Mouse (Mus musculus) spleen, adult 12 weeks (tissue): ENCODE results near the gene Nipsnap2.
A peak's percentile ranks its signal among the peaks of the same experiment; 100 is the strongest.
"Not testable (repeated sequence)": the region's sequence is repeated elsewhere in the genome, so short reads cannot be mapped to it uniquely, and the experiment has no call there.

Experiments used
- DNase-seq: peaks from one replicate; pipeline ENCODE4 v3.0.0; 2022; ENCODE audit warnings: low spot score

Nipsnap2 gene

DNA sequence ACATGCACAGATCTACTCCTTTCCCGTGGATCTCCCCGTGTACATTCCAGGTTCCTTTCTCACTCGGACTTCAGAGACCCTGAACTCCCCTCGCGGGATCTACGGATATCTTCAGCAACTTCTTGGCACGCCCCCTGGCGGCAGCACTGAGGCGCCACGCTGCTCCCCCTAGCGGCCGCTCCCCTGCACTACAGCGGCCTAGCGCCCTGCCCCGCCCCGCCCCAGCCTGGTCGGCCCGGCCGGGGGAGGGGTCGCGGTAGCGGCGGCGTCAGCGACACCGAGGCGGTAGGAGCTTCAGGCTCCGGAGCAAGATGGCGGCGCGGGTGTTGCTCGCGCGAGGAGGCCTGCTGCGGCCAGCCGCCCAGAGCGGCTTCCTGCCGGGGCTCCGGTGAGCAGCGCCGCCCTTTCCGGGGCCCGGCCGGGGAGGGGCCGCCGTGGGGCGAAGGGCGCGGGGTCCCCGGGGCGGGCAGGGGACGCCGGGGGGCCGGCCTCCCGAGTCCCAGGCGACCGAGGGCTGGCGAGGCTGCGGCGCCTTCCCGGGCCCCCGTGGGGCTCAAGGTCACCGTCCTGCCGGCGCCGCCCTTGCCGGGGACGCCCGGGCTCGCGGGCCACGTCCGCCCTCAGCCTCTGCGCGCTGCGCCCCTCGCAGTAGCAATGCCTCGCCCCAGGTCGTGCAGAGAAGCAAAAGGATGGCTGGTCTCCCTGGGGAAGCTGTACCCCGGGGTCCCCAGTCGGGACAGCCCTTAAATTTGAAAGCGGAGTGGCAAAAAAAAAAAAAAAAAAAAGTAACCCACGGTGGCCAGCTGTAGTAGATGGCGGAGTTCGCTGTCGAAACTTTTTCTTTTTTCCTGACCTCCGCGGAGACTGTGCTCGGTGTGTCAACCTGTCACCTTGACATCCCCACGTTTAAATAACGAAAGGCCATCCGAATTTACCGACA lies at the start of gene Nipsnap2:
Nipsnap2 (plus strand) TSS at position 230 of the 940 bp plus-strand sequence.
- DNase-seq, result peak; percentile 87

DNA sequence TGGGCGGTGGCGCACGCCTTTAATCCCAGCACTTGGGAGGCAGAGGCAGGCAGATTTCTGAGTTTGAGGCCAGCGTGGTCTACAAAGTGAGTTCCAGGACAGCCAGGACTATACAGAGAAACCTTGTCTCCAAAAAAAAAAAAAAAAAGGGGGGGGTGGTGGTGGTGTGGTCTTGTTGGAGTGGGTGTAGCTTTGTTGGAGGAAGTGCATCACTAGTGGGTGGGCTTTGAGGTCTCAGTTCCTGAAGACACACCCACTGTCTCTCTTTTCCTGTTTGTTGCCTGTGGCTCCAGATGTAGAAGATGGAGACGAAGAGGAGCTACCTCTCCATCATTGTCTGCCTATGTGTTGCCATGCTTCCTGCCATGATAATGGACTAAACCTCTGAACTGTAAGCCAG lies 39.7 kb upstream of the Nipsnap2 start:
- DNase-seq, result not testable (repeated sequence)

DNA sequence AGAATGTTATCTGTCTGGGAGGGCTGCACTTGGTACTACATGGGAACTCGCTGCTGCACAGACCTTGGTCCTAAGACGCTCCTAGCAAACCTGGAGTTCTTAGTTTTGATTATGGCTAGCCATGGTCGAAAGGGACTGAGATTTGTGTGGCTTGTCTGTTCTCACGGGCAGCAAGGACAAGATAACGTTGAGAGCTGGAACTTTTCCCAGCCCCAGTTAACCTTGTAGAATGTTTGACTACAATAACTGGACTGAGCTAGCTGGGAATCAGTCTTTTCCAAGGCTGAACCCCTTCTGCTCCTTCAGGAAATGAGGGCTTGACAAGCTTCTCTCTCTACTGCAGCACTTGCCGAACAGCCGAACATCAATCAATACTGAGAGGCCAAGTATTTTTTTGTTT lies 37.2 kb upstream of the Nipsnap2 start:
- no peak for DNase-seq

DNA sequence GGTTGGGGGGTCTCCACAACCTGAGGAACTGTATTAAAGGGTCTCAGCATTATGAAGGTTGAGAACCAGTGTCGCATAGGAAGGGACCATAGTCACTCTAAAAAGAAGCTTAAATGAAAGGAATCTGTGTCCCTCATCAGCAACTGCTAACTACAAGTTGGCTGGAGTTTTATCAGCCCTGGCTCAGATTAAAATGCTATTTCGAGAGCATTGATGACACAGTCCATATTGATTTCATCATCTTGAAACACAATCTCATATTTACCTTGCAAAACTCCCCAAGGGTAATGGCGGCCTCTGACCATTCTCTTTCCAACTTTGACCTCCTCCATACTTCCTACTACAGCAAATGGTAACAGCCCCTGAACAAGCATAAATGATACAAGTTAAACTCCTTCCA lies 34.3 kb upstream of the Nipsnap2 start:
- DNase-seq, result no peak

DNA sequence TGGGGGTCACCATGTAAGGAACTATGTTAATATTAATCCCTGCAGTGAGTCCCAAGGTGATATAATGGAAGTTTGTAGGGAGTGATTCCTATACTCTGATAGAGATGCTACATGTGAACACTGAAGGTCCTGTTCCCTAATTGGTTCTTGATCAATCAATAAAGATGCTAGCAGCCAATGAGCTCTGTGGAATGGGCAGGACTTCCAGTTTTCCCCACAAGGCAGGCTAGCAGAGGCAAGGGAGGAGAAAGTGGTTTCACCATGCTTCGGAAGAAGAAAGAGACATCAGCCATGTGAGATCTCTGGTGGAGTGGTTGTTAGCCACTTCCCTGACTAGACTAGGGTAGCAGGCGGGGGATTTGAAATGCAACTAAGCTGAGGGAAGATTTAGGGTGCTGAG lies 24.4 kb upstream of the Nipsnap2 start:
- DNase-seq, result no peak

DNA sequence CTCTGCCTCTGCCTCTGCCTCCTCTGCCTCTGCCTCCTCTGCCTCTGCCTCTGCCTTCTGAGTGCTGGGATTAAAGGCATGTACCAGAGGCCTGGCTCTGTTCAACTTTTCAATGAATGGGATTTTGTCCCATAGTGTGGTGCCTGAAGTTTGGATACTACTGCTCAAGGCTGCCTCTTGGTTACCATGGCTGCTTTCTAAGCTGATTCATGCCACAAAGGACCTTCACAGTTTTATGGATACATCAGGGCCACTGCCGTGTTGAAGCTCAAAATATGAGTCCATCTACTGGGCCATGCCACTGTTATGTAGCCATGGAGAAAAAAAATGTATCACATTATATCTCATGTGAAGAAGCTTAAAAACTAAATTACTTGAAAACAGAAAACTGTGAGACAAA lies 23.2 kb upstream of the Nipsnap2 start:
- DNase-seq, result no peak

DNA sequence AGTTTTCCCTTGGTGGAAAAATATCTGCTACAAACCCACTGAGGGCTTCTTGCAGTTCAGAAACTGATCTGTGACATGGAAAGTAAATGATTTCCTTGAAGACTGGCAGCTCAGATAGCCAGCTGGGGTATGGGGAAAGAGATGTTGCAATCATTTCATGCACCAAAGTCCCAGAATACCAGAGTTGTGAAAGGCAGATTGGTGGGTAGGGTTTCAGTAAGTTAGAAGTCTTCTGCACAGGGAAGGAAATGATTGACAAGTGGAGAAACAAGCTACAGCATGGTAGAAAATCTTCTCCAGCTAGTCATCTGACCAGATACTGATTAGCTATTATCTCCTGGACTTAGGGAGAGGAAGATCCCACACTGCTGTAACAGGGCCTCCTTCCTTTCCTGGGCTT lies 21.5 kb upstream of the Nipsnap2 start:
- DNase-seq, result no peak

DNA sequence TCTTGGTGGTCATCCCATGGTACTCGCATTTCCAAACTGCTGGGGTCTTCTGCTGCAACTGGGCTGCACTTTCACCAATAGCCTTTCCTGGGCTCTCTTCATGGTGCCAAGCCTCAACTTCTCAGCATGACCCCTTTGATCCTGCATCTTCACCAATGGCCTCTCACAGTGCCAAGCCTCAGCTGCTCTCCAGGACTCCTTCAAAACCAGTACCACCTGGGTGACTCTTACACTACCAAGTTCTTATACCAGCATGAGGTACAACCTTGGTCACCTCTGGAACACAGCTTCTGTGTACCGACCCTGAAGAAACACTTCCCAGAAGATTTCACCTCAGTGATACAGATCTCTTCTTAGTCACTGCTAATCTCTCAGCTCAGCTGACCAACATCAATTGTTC lies 16.5 kb upstream of the Nipsnap2 start, which contains the start of gene Sept14:
Sept14 (minus strand) TSS at position 101 of the 400 bp plus-strand sequence.
- no peak for DNase-seq

DNA sequence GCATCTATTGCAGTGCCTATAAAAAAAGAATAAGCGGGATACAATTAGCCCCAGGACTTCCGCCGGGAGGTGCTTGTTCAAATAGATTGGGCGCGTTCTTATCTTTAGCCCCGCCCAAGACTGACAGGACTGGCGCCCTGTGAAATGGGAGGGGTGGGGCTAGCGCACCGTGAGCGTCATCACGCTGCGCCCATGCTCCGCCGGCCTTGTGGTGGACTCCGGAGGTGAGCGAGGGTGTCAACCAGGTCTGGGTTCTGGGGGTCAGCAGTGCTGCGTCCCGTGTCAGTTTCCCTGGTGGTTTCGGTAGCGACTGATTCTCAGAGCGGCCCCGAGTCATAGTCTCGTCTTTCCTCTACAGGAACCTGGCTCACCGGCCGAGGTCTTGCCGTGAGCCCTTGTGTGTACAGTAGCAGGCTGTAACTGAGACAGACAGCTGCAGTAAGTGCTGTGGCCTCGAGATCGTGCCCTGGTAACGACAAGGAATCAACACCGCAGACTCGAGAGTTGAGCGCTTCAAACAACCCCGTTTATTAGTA lies 9.5 kb upstream of the Nipsnap2 start, which contains the start of gene Mrps17:
Mrps17 (plus strand) TSS at position 172 of the 536 bp plus-strand sequence.
- DNase-seq, result peak; percentile 86

DNA sequence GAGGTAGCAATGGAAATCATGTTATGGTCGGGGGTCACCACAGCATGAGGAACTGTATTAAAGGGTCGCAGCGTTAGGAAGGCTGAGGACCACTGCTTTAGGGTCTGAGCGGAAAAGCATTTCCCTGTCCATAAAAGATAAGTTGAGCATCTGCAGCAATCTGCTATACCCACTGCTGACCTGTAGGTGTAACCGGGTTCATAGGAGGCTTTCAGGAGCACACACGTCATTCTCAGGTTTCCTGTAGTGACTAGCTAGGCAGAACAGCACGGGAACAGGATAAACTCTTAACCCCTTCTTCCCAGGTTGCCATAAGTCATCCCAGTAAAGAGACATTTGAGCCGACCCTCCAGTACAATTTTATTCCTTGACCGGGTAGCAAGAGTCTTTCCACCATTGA lies 7.8 kb upstream of the Nipsnap2 start:
- no peak for DNase-seq

DNA sequence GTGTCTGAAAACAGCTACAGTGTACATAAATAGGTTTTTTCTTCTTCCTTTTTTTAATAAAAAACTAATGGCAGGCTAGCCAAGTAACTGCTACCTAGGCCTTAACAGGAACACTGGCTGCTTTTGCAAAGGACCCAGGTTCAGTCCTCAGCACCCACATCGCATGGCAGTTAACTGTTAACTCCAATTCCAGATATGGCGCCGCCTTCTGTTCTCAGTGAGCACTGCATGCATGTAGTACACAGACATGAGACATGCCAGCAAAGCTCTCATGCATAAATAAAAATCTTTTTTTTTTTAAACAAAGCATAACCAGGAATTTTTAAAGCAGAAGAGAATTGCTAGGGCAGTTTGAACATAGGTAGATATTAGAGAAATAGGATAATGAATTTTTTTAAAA lies 4.7 kb upstream of the Nipsnap2 start:
- no peak for DNase-seq

DNA sequence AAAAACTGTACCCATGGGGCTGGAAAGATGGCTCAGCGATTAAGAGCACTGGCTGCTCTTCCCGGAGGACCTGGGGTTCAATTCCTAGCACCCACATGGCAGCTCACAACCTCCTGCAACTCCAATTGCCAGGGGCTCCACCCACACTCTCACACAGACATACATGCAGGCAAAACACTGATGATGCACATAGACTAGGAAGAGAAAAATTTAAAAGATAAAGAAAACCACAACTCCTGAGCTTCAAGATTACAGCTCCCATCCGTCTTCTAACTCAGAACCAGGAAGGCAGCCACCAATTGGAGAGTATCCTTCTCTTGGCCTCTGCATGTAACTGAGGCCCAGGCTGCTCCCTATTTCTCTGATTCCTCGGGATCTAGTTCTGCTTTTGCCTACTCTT lies 595 bp upstream of the Nipsnap2 start:
- no peak for DNase-seq

DNA sequence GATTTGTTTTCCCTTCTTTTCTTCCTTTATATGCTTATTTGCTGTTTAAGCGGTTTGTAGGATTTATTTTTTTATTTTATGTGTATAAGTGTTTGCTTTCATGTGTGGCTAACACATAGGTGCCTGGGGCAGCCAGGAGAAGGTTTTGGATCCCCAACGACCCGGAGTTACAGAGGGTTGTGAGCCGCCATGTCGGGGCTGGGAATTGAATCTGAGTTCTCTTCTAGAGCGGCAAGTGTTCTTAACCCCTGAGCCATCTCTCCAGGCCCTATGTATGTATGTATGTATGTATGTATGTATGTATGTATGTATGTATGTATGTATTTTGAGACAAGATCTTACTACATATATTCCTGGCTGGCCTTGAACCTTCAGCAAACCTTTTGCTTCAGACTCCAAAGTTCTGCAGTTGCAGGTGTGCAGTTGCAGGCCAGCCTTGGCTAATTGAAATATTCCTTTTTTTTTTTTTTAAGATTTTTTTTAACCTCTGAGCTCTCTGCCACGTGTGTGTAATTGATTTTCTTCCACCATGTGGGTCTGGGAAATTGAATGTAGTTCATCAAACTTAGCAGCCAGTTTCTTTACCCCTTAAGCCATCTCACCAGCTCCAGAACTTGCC lies 1.0 kb downstream of the Nipsnap2 start:
- DNase-seq, result no peak

DNA sequence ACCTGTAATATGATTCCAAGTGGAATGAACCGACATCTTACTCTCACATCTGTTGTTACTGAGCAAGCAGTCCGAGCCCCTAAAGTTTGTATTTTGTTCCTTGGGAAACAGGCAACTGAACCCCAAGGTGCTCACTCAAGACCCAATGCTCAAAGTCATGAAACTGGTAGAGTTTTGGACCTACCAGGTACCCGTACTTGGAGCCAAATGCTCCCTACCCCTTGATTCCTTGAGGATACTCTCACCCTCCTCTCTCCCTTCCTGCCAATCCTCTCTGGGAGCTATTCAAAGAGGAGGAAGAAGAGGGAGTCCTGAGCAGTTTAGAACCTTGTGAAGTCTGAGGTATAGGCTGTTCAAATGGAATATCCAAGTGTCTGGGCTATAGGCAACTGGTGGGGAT lies 1.9 kb downstream of the Nipsnap2 start:
- no peak for DNase-seq

DNA sequence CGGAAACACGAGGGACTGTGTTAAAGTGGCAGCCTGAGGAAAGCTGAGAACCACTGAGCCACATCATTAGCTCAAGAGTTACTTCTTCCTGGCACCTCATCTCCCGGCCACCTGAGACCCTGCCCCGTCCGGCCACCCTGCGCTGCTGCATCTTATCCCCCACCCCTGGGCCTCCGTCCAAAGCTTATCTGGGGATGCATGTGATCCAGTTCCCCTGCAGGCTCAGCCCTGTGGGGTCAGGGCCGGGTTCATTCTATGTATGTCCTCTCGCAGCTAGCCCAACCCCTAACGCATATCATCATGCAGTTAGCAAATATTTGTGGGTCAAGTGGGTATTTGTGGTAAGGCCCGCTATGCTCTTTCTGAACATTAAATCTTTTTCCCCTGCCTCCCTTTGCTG lies 4.4 kb downstream of the Nipsnap2 start:
- DNase-seq, result no peak

DNA sequence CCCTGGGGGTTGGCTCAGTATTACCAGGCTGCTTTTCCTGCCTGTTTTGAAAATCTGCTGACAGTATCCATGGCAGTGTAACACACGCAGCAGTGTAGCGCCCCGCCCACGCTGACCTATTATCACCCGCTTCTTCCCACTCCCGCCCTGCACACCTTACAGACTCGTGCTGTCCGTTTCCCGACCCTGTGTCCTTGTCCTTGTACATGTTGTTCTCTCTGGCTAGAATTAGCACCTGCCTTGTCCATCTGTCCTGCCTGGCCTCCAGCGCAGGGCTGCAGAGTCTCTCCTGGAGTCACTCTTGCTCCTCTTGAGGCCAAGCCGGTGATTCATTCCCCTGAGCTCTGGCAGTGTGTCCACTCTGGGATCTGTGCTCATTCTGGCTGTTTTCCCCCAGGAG lies 5.5 kb downstream of the Nipsnap2 start:
- DNase-seq, result no peak

DNA sequence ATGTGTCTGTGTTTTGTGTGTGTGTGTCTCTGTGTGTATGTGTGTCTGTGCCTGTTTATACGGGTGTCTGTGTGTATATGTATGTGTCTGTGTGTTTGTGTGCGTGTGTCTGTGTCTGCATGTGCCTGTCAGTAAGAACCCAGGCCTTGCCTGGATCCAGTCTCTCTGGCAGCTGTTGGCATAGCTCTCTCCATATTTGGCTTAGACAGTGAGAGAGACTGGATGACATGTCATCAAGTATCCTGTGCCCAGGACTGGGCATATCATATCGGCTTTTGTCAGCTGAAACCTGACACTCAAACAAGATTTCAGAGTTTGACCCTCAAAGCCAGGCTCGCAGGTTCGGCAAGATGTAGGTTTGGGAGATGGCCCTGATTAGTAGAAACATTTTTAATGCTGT lies 6.2 kb downstream of the Nipsnap2 start:
- DNase-seq, result no peak

DNA sequence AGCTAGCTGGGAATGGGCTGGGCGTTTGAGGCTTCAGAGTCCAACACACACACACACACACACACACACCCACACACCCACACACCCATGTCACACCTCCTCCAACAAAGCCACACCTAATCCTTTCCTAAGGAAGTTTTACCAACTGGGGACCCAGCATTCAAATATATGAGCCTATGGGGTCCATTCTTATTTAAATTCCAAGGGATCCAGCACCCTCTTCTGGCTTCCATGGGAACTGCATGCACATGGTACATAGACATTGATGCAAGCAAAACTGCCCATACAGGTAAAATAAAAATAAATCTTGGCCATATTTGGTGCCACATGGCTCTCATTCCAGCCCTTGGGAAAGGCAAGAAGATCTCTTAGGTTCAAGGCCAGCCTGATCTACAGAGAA lies 16.1 kb downstream of the Nipsnap2 start:
- no peak for DNase-seq

DNA sequence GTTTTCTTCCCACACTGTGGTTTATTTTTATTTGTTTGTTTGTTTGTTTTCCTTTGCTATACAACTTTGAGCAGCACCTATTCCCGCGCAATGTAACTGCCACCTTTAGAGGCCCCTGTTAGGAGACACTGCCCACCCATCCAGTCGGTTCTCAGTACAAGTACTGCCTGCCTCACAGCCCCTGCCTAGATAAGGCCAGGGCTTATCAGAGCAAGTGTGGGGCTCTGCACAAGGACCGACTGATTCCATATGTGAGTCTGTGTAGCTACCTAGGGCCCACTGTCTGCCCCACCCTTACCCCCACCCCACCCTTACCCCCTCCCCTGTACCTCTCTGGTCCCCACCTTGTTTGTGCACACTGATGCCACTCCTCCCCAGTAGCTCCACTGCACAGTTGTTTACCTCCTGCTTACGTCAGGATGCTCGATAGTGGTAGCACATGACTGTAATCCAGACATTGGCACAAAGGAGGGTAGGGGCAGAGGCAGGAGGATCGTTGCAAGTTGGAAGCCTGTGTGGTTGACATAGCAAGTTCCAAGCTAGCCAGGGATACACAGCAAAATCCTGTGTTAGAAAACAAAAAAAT lies 18.1 kb downstream of the Nipsnap2 start:
- DNase-seq, result no peak

DNA sequence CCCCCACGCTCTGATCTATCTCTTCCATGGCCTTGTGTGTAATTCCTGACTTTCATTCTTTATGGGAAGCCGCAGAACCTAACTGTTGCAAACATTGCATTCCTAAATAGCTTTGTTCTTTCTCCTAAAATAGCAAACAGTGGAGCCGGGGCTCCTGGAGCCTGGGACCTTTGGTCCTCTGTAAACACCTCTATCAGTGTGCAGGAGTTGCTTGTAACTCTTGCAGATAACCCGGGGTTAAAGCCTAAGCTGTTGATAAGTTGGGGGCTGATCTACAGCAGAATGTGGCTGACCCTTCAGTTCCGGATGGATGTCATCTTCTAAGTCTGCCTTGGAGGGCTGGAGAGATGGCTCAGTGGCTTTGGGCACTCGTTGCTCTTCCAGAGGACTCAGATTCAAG lies 19.2 kb downstream of the Nipsnap2 start:
- no peak for DNase-seq

DNA sequence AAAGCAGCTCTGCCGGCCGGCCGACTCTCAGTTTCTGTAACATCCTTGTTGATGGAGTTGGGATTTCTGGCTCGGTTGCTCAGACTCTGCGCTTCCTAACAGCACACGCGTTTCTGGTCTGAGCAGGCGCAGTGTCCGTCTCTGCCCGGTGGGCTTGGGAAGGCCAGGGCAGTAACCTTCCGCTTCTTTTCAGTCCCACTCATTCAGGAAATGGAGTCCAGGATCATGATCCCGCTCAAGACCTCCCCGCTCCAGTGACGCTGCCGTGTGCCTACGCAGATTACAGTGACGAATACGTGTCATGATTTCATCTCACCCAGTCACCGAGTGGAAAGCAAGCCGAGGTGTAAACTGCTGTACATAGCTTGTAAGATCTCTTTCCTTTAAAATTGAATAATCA lies 32.0 kb downstream of the Nipsnap2 start:
- no peak for DNase-seq

DNA sequence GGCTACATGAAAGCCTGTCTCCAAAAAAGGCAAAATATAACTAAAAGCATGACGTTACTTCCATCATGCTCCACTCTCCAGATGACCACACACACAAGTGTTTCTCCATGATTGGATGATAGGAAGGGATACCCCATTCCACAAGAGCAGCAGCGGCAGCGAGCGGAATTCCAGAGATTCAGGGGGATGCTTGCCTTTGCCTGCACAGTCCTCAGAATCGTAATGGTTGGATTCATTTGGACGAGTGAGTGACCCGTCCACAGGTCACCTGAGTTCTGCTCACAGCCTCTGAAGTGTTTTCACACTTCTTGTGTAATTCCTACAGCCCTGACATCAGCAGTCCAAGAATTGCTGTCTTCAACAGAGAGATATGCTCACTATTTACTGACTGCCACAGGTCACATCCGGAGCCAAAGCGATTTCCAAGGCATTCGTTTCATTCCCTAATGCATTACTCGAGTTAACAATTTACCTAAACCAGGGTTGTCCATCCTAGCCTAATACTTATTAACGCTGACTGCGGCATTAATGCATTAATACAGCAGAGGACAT lies 35.1 kb downstream of the Nipsnap2 start:
- no peak for DNase-seq
